Mouse (Mus musculus): ENCODE measurements around the gene Scamp4. TPM values are rescaled to one million over a fixed set of nuclear protein-coding genes. Genes with fewer than 3 reads are reported as not detected.
"Not testable (repeated sequence)": the region's sequence is repeated elsewhere in the genome, so short reads cannot be mapped to it uniquely, and the experiment has no call there.

Gene Scamp4
- polyA plus RNA-seq, 1 experiment from 2014 or later, result 108 TPM

GRCm38 (mm10) chr10:80623457-80624191 is 21.0 kb downstream of the Scamp4 start:
- Histone ChIP-seq H3K27ac (replicated peaks) (peak overlapping the region; percentile 89), H3K4me2 (replicated peaks) (peak overlapping the region; percentile 91), H3K4me1 (peaks cover 47% of the 10 kb centered on the region), H3K4me3 (replicated peaks) (peak overlapping the region; percentile 78), H3K36me3 (0 out of 2 replicates have a peak, but pooled peaks cover 4% of the 10 kb centered on the region), H3K9ac (peak overlapping the region; percentile 87), H3K9me3 (replicated peaks) (no peaks in the 10 kb centered on the region), H3K27me3 (no peaks in the 10 kb centered on the region)
- no peak for ATAC-seq (ENCODE audit: insufficient number of reproducible peaks, low FRiP score, low TSS enrichment, low read depth)
- 6% methylated on average over 15 of the region's 15 CpGs for WGBS

GRCm38 (mm10) chr10:80625764-80626163 is 23.1 kb downstream of the Scamp4 start:
- H3K27me3 ChIP-seq, result no peaks in the 10 kb centered on the region
- peaks cover 13% of the 10 kb centered on the region; the same call in 1 of the 2 replicates for H3K36me3 ChIP-seq
- H3K9me3 ChIP-seq (replicated peaks), result no peaks in the 10 kb centered on the region
- no peak overlapping the region for H3K4me2 ChIP-seq (replicated peaks)
- peaks cover 64% of the 10 kb centered on the region for H3K4me1 ChIP-seq
- WGBS, result 89% methylated on average over 4 of the region's 4 CpGs
- no peak overlapping the region for H3K27ac ChIP-seq (replicated peaks)
- no peak for ATAC-seq (ENCODE audit: insufficient number of reproducible peaks, low FRiP score, low TSS enrichment, low read depth)
- H3K4me3 ChIP-seq (replicated peaks), result no peak overlapping the region
- no peak overlapping the region for H3K9ac ChIP-seq

GRCm38 (mm10) chr10:80627685-80628084 is 25.0 kb downstream of the Scamp4 start:
- Histone ChIP-seq H3K27ac (replicated peaks) (0 out of 2 replicates have a peak overlapping the region, but pooled peaks have one; percentile 7), H3K27me3 (no peaks in the 10 kb centered on the region), H3K36me3 (peaks cover 13% of the 10 kb centered on the region; the same call in 1 of the 2 replicates), H3K9ac (no peak overlapping the region), H3K4me2 (replicated peaks) (no peak overlapping the region), H3K4me3 (replicated peaks) (no peak overlapping the region), H3K9me3 (replicated peaks) (no peaks in the 10 kb centered on the region), H3K4me1 (peaks cover 56% of the 10 kb centered on the region)
- WGBS, result 45% methylated on average over 2 of the region's 2 CpGs
- ATAC-seq (ENCODE audit: insufficient number of reproducible peaks, low FRiP score, low TSS enrichment, low read depth), result peak; percentile 23; the same call in 1 of the 2 replicates

GRCm38 (mm10) chr10:80628925-80629324 is 26.3 kb downstream of the Scamp4 start:
- H3K4me3 ChIP-seq (replicated peaks), result no peak overlapping the region
- no peak overlapping the region for H3K9ac ChIP-seq
- H3K4me1 ChIP-seq, result peaks cover 49% of the 10 kb centered on the region
- peaks cover 15% of the 10 kb centered on the region for H3K36me3 ChIP-seq
- 76% methylated on average over 9 of the region's 9 CpGs for WGBS
- H3K27me3 ChIP-seq, result no peaks in the 10 kb centered on the region
- H3K27ac ChIP-seq (replicated peaks), result no peak overlapping the region; the same call in 1 of the 2 replicates
- no peaks in the 10 kb centered on the region for H3K9me3 ChIP-seq (replicated peaks)
- ATAC-seq (ENCODE audit: insufficient number of reproducible peaks, low FRiP score, low TSS enrichment, low read depth), result no peak
- no peak overlapping the region for H3K4me2 ChIP-seq (replicated peaks)

GRCm38 (mm10) chr10:80635345-80635744 is 32.7 kb downstream of the Scamp4 start:
- no peaks in the 10 kb centered on the region for H3K4me1 ChIP-seq
- H3K4me3 ChIP-seq (replicated peaks), result no peak overlapping the region
- peaks cover 65% of the 10 kb centered on the region for H3K36me3 ChIP-seq
- no peaks in the 10 kb centered on the region for H3K9me3 ChIP-seq (replicated peaks)
- H3K9ac ChIP-seq, result no peak overlapping the region
- no peaks in the 10 kb centered on the region for H3K27me3 ChIP-seq
- ATAC-seq (ENCODE audit: insufficient number of reproducible peaks, low FRiP score, low TSS enrichment, low read depth), result no peak
- no peak overlapping the region for H3K4me2 ChIP-seq (replicated peaks)
- no peak overlapping the region for H3K27ac ChIP-seq (replicated peaks)
- WGBS, result 74% methylated on average over 6 of the region's 6 CpGs

- no peaks in the 10 kb centered on the region for H3K27me3 ChIP-seq
- WGBS, result 93% methylated on average over 10 of the region's 10 CpGs
- peaks cover 3% of the 10 kb centered on the region; the same call in 1 of the 2 replicates for H3K4me1 ChIP-seq
- no peaks in the 10 kb centered on the region for H3K9me3 ChIP-seq (replicated peaks)
- H3K4me2 ChIP-seq (replicated peaks), result no peak overlapping the region
- H3K9ac ChIP-seq, result no peak overlapping the region
- ATAC-seq (ENCODE audit: insufficient number of reproducible peaks, low FRiP score, low TSS enrichment, low read depth), result no peak
- H3K36me3 ChIP-seq, result peaks cover 68% of the 10 kb centered on the region
- H3K4me3 ChIP-seq (replicated peaks), result no peak overlapping the region
- H3K27ac ChIP-seq (replicated peaks), result no peak overlapping the region
Measured at GRCm38 (mm10) chr10:80646936-80647335, 44.3 kb downstream of the Scamp4 start.

GRCm38 (mm10) chr10:80649910-80650309 is 47.2 kb downstream of the Scamp4 start:
- H3K4me2 ChIP-seq (replicated peaks); H3K9ac ChIP-seq; H3K27ac ChIP-seq (replicated peaks); ATAC-seq (ENCODE audit: insufficient number of reproducible peaks, low FRiP score, low TSS enrichment, low read depth); H3K4me3 ChIP-seq (replicated peaks); H3K9me3 ChIP-seq (replicated peaks); H3K27me3 ChIP-seq: not testable (repeated sequence)
- peaks cover 19% of the 10 kb centered on the region for H3K4me1 ChIP-seq
- 89% methylated on average over 6 of the region's 6 CpGs for WGBS
- peaks cover 43% of the 10 kb centered on the region for H3K36me3 ChIP-seq

GRCm38 (mm10) chr10:80650392-80650791 is 47.7 kb downstream of the Scamp4 start:
- WGBS, result 95% methylated on average over 10 of the region's 10 CpGs
- no peak overlapping the region for H3K4me2 ChIP-seq (replicated peaks)
- no peaks in the 10 kb centered on the region for H3K27me3 ChIP-seq
- no peak overlapping the region for H3K9ac ChIP-seq
- H3K4me3 ChIP-seq (replicated peaks), result no peak overlapping the region
- peaks cover 24% of the 10 kb centered on the region for H3K4me1 ChIP-seq
- no peaks in the 10 kb centered on the region for H3K9me3 ChIP-seq (replicated peaks)
- peaks cover 38% of the 10 kb centered on the region for H3K36me3 ChIP-seq
- H3K27ac ChIP-seq (replicated peaks), result no peak overlapping the region
- no peak for ATAC-seq (ENCODE audit: insufficient number of reproducible peaks, low FRiP score, low TSS enrichment, low read depth)

GRCm38 (mm10) chr10:80653156-80653720 is 50.6 kb downstream of the Scamp4 start:
- Histone ChIP-seq H3K36me3 (peaks cover 13% of the 10 kb centered on the region; the same call in 1 of the 2 replicates), H3K9ac (no peak overlapping the region), H3K4me1 (peaks cover 36% of the 10 kb centered on the region), H3K27ac (replicated peaks) (no peak overlapping the region), H3K9me3 (replicated peaks) (no peaks in the 10 kb centered on the region), H3K4me2 (replicated peaks) (no peak overlapping the region), H3K27me3 (no peaks in the 10 kb centered on the region), H3K4me3 (replicated peaks) (no peak overlapping the region)
- no peak for ATAC-seq (ENCODE audit: insufficient number of reproducible peaks, low FRiP score, low TSS enrichment, low read depth)
- WGBS, result 89% methylated on average over 6 of the region's 6 CpGs

GRCm38 (mm10) chr10:80654866-80655265 is 52.2 kb downstream of the Scamp4 start:
- ATAC-seq (ENCODE audit: insufficient number of reproducible peaks, low FRiP score, low TSS enrichment, low read depth), result no peak
- peak overlapping the region; percentile 69 for H3K4me3 ChIP-seq (replicated peaks)
- H3K9ac ChIP-seq, result 0 out of 2 replicates have a peak overlapping the region, but pooled peaks have one; percentile 69

GRCm38 (mm10) chr10:80655406-80656129 is 52.9 kb downstream of the Scamp4 start:
- H3K36me3 ChIP-seq, result 0 out of 2 replicates have a peak, but pooled peaks cover 4% of the 10 kb centered on the region
- no peaks in the 10 kb centered on the region for H3K9me3 ChIP-seq (replicated peaks)
- peak overlapping the region; percentile 69 for H3K4me3 ChIP-seq (replicated peaks)
- WGBS, result 3% methylated on average over 12 of the region's 12 CpGs
- peak; percentile 21 for ATAC-seq (ENCODE audit: insufficient number of reproducible peaks, low FRiP score, low TSS enrichment, low read depth)
- H3K27ac ChIP-seq (replicated peaks), result peak overlapping the region; percentile 63; the same call in 1 of the 2 replicates
- peaks cover 43% of the 10 kb centered on the region for H3K4me1 ChIP-seq
- H3K27me3 ChIP-seq, result no peaks in the 10 kb centered on the region
- peak overlapping the region; percentile 81 for H3K4me2 ChIP-seq (replicated peaks)
- peak overlapping the region; percentile 69 for H3K9ac ChIP-seq

More at GRCm38 (mm10) chr10:80654866-80655265, 52.2 kb downstream of the Scamp4 start:
- Histone ChIP-seq H3K4me1 (peaks cover 43% of the 10 kb centered on the region), H3K9me3 (replicated peaks) (no peaks in the 10 kb centered on the region), H3K27me3 (no peaks in the 10 kb centered on the region), H3K4me2 (replicated peaks) (peak overlapping the region; percentile 81), H3K36me3 (0 out of 2 replicates have a peak, but pooled peaks cover 4% of the 10 kb centered on the region), H3K27ac (replicated peaks) (no peak overlapping the region)
- 81% methylated on average over 6 of the region's 6 CpGs for whole genome bisulfite sequencing
